Comparison of ENCODE assay signal across 27 mouse cellular contexts in the genomic region with DNA sequence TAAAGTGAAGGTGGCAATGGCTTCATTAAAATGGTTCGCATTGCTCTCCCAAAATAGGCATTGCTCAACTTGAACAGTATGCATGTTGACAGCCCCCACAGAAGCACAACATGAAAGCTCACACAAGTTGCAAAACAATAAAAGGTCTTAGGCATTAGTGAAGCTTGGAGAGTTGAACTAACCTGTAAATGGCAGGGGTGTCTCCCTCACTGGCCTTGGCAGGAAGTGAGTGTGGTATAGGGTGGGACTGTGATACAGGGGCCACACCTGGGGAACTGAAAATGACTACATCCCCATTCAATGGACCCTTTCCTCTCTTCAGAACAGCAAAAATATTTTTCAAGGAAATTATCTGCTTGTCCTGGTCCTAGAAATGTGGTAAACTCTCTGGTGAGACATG.
DNase-seq lines count a peak whose midpoint lies in the region; ATAC-seq and TF ChIP-seq lines count a peak whose summit lies in the region.
"Had no signal": no experiment of that assay in that cellular context is flagged by ENCODE, and none has a peak within 500 bp of the region (broad histone marks: within the 10 kb centered on the region; RNA-seq: fewer than 3 reads in every experiment).

No protein-coding gene starts in this region.

- H3K4me3 ChIP-seq in liver, adult 2 months (ENCODE audit: insufficient read depth, low read depth, low read length) = no peak overlapping the region
- H3K4me3 ChIP-seq in spleen, adult 2 months (ENCODE audit: extremely low read depth, insufficient read depth, insufficient read length) = no peak overlapping the region
- no peak overlapping the region for H3K4me3 ChIP-seq in midbrain, postnatal 0 days (ENCODE audit: low read depth, low read length)
- H3K4me3 ChIP-seq: embryonic facial prominence, embryonic 12.5 days; heart, embryonic 15.5 days; limb, embryonic 12.5 days had no signal

- no peak overlapping the region for H3K27ac ChIP-seq in liver, adult 2 months (replicated peaks; ENCODE audit: insufficient read depth, low read depth, low read length)
- peak overlapping the region; percentile 81 for H3K27ac ChIP-seq in spleen, adult 2 months (ENCODE audit: insufficient read depth, low read length)
- no peak overlapping the region for H3K27ac ChIP-seq in midbrain, postnatal 0 days (ENCODE audit: low read depth, low read length)
- H3K27ac ChIP-seq: embryonic facial prominence, embryonic 12.5 days; heart, embryonic 15.5 days; hindbrain, embryonic 14.5 days; kidney, postnatal 0 days; limb, embryonic 12.5 days; liver, embryonic 14.5 days; macrophage; stomach, postnatal 0 days had no signal

- H3K9ac ChIP-seq in liver, adult 2 months (ENCODE audit: low read depth, low read length) = no peak overlapping the region
- H3K9ac ChIP-seq in midbrain, postnatal 0 days (replicated peaks; ENCODE audit: low read length, poor library complexity, severe bottlenecking) = no peak overlapping the region
- H3K9ac ChIP-seq: embryonic facial prominence, embryonic 12.5 days; heart, embryonic 15.5 days; hindbrain, embryonic 14.5 days; limb, embryonic 12.5 days; liver, embryonic 14.5 days had no signal

- peak; percentile 2 for DNase-seq in liver, adult 2 months (ENCODE audit: extremely low read depth, low read depth, low spot score)
- no peak for DNase-seq in liver
- peak; percentile 4 for DNase-seq in A20 (ENCODE audit: low read depth, low spot score)
- peak; percentile 3 for DNase-seq in brain, adult 2 months (ENCODE audit: low read depth, low spot score)
- DNase-seq in spleen, adult 2 months (ENCODE audit: low read depth in 1 of 2, low spot score in 2 of 2) = peak; percentile 49 to 64
- DNase-seq in ovary, postnatal 14 days (ENCODE audit: low spot score) = no peak
- no peak for DNase-seq in midbrain, postnatal 0 days (ENCODE audit: low spot score)
- DNase-seq: adrenal gland, adult 8-10 months; cerebellum, adult 18-20 months; cerebellum, postnatal 14 days; heart, postnatal 4 days; kidney, adult 2 months; retina, postnatal 1 day; right cerebral cortex, postnatal 25 days; thymus, adult 2 months; thymus, postnatal 4 days had no signal

- H3K36me3 ChIP-seq in liver, adult 2 months (ENCODE audit: control insufficient read depth, insufficient read depth, low read length) = no peaks in the 10 kb centered on the region
- H3K36me3 ChIP-seq in spleen, adult 2 months (ENCODE audit: control insufficient read depth, insufficient read depth, low read length) = no peaks in the 10 kb centered on the region
- H3K36me3 ChIP-seq in midbrain, postnatal 0 days (ENCODE audit: insufficient read depth, low read length) = no peaks in the 10 kb centered on the region
- H3K36me3 ChIP-seq: embryonic facial prominence, embryonic 12.5 days; G1E; heart, embryonic 15.5 days; limb, embryonic 12.5 days had no signal

- no peaks in the 10 kb centered on the region for H3K79me2 ChIP-seq in liver, adult 2 months (ENCODE audit: control insufficient read depth, insufficient read depth, low read length)

- no peaks in the 10 kb centered on the region for H3K4me1 ChIP-seq in liver, adult 2 months (ENCODE audit: control insufficient read depth, insufficient read depth, low read length)
- peaks cover 10% of the 10 kb centered on the region; the same call in 1 of the 2 replicates for H3K4me1 ChIP-seq in spleen, adult 2 months (ENCODE audit: control insufficient read depth, insufficient read depth, insufficient read length)
- no peaks in the 10 kb centered on the region for H3K4me1 ChIP-seq in midbrain, postnatal 0 days (ENCODE audit: insufficient read depth, low read length)
- H3K4me1 ChIP-seq: embryonic facial prominence, embryonic 12.5 days; heart, embryonic 15.5 days; limb, embryonic 12.5 days had no signal

- H3K9me3 ChIP-seq in midbrain, postnatal 0 days (ENCODE audit: low read length) = no peaks in the 10 kb centered on the region
- H3K9me3 ChIP-seq: embryonic facial prominence, embryonic 12.5 days; G1E; heart, embryonic 15.5 days; limb, embryonic 12.5 days had no signal

- no peak for ATAC-seq in midbrain, postnatal 0 days (ENCODE audit: low FRiP score)
- ATAC-seq: activated CD4-positive, CD25-positive, alpha-beta regulatory T cell, adult 4 months had no signal

- H3K4me2 ChIP-seq in midbrain, postnatal 0 days (ENCODE audit: low read depth, low read length, poor library complexity, severe bottlenecking) = no peak overlapping the region
- H3K4me2 ChIP-seq: embryonic facial prominence, embryonic 12.5 days; heart, embryonic 15.5 days; hindbrain, embryonic 14.5 days; limb, embryonic 12.5 days; midbrain, embryonic 11.5 days had no signal

- no peaks in the 10 kb centered on the region for H3K27me3 ChIP-seq in liver, adult 2 months (ENCODE audit: control insufficient read depth, insufficient read depth, low read length)
- H3K27me3 ChIP-seq in spleen, adult 2 months (ENCODE audit: control insufficient read depth, insufficient read depth, low read length) = no peaks in the 10 kb centered on the region
- no peaks in the 10 kb centered on the region for H3K27me3 ChIP-seq in midbrain, postnatal 0 days (ENCODE audit: insufficient read depth, low read length)
- H3K27me3 ChIP-seq: embryonic facial prominence, embryonic 12.5 days; heart, embryonic 15.5 days; limb, embryonic 12.5 days had no signal

- 96% methylated on average over 1 of the region's 1 CpGs for WGBS in liver, adult 2 months
- 41% methylated on average over 1 of the region's 1 CpGs for WGBS in spleen, adult 2 months
- 85% methylated on average over 1 of the region's 1 CpGs for WGBS in midbrain, postnatal 0 days

- no peak for TF ChIP-seq POLR2A in liver, adult 2 months (IDR thresholded peaks at IDR 0.05; ENCODE audit: extremely low read depth, insufficient read depth, low read length)
- no peak for TF ChIP-seq POLR2A in spleen, adult 2 months (IDR thresholded peaks at IDR 0.05; ENCODE audit: low read depth, low read length)

- no peak for TF ChIP-seq CTCF in liver, adult 2 months (IDR thresholded peaks at IDR 0.05; ENCODE audit: low read depth, low read length)
- TF ChIP-seq CTCF in spleen, adult 2 months (IDR thresholded peaks at IDR 0.05; ENCODE audit: extremely low read depth, insufficient read depth, insufficient read length, insufficient replicate concordance) = no peak
- no peak for TF ChIP-seq CTCF in midbrain, postnatal 0 days (IDR thresholded peaks at IDR 0.05)

Comparison
In these comparisons a context has a peak if more than half of its experiments do, and no peak if none do; other contexts are left out.
1. DNase-seq: peak in liver, adult 2 months (single experiment), A20 (single experiment), brain, adult 2 months (single experiment) and spleen, adult 2 months (2 of 2); none in liver (single experiment), ovary, postnatal 14 days (single experiment) and midbrain, postnatal 0 days (single experiment).